Mouse (Mus musculus) midbrain, embryonic 14.5 days (tissue): ENCODE data around the gene Pglyrp1. TPM values are rescaled to one million over a fixed set of nuclear protein-coding genes. Genes with fewer than 3 reads are reported as not detected.

Source experiments
- ATAC-seq: fragments of 200-750 bp; cut with Nextera tagmentation; 2 replicates; pipeline ENCODE4 v1.8.0; 2017; ENCODE audit warnings: moderate number of reproducible peaks, moderate library complexity; ENCODE audit not compliant: low FRiP score, low TSS enrichment
- DNase-seq: peaks from one replicate; pipeline ENCODE4 v3.0.0-alpha.2; 2015
- H3K27ac ChIP-seq: fragments of 300-500 bp; sonication (generic); replicated peaks from 2 replicates; pipeline ENCODE4 v1.5.1; 2014; ENCODE audit warnings: mild to moderate bottlenecking, low read depth, low read length, moderate library complexity
- H3K27me3 ChIP-seq: fragments of 300-500 bp; sonication (generic); 2 replicates; pipeline ENCODE4 v1.6.1; 2014; ENCODE audit warnings: low read length, control low read depth, mixed read lengths; ENCODE audit not compliant: control insufficient read depth, insufficient read depth
- H3K36me3 ChIP-seq: fragments of 300-500 bp; sonication (generic); 2 replicates; pipeline ENCODE4 v1.6.1; 2014; ENCODE audit warnings: low read length, control low read depth; ENCODE audit not compliant: control insufficient read depth, insufficient read depth
- H3K4me1 ChIP-seq: fragments of 300-500 bp; sonication (generic); 2 replicates; pipeline ENCODE4 v1.6.1; 2014; ENCODE audit warnings: mild to moderate bottlenecking, antibody characterized with exemption, low read length, control low read depth; ENCODE audit not compliant: control insufficient read depth, insufficient read depth
- H3K4me2 ChIP-seq: fragments of 300-500 bp; sonication (generic); 2 replicates; pipeline ENCODE4 v1.6.1; 2014; ENCODE audit warnings: mild to moderate bottlenecking, low read length, moderate library complexity
- H3K4me3 ChIP-seq: fragments of 300-500 bp; sonication (generic); replicated peaks from 2 replicates; pipeline ENCODE4 v1.5.1; 2014; ENCODE audit warnings: low read depth, low read length
- H3K9ac ChIP-seq: fragments of 300-500 bp; sonication (generic); replicated peaks from 2 replicates; pipeline ENCODE4 v1.6.1; 2014; ENCODE audit warnings: mild to moderate bottlenecking, low read length, moderate library complexity
- H3K9me3 ChIP-seq: fragments of 300-500 bp; sonication (generic); 2 replicates; pipeline ENCODE4 v1.6.1; 2016; ENCODE audit warnings: low read length, control low read depth, mixed read lengths; ENCODE audit not compliant: control insufficient read depth
- WGBS: fragments of 180-500 bp; shearing (Covaris S2); extraction: QIAGEN DNeasy Blood & Tissue Kit; methylation state at CpG from one replicate; pipeline ENCODE4 v1.1.7; 2014; 5-methylcytosine and 5-hydroxymethylcytosine counted together
- polyA plus RNA-seq: library from polyadenylated mRNA; unstranded; fragments of >200 nt; fragmentation: Nextera tagmentation; extraction: Ambion mirVana; gene quantifications from 2 replicates; pipeline ENCODE4 v1.2.1, GENCODE M21; 2014

The Pglyrp1 gene
- polyA plus RNA-seq, 1 experiment from 2014 or later, result 18.9 TPM

DNA sequence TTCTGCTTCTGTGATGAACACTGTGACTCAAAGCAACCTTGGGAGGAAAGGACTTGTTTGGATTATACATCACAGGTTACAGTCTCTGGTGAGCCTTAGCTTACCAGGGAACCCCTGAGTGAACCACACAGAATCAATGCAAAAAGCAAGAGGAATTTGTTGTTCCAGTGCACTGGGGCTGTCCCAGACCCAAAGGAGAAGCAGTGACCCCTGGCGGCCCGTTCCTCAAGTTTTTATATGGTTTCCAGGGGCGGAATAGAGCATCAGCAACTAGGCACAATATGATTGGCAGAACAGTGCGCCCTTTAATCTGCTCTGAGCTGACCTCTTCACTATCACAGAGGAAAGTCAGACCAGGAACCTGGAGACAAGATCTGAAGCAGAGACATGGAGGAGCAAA, 45.1 kb downstream of the Pglyrp1 start:
- H3K4me3 ChIP-seq, result no peak overlapping the region
- H3K4me1 ChIP-seq, result peaks cover 5% of the 10 kb centered on the region
- no peaks in the 10 kb centered on the region for H3K27me3 ChIP-seq
- ATAC-seq (no peak), DNase-seq (no peak)
- H3K27ac ChIP-seq, result no peak overlapping the region
- no peak overlapping the region for H3K4me2 ChIP-seq
- H3K36me3 ChIP-seq, result no peaks in the 10 kb centered on the region
- WGBS, result 73% methylated on average over 4 of the region's 4 CpGs
- no peak overlapping the region for H3K9ac ChIP-seq
- no peaks in the 10 kb centered on the region for H3K9me3 ChIP-seq

DNA sequence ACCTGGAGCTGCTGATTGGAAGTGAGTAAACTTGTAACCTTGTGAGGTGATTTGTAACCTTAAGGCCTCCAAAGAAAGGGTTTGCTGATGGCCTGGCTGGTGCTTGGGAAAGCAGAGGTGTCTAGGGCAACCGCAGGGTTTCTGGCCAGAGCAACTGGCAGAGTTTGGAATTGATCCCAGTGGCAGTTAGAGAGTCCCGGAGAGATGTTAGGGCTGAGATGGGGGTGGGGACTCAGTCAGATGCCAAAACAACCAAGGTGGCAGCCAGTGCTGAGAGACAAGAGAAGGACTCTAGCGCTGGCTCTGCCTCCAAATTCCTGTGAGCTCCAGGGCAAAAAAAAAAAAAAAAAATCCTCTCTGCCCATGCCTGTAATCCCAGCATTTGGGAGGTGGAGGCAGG, 46.8 kb downstream of the Pglyrp1 start:
- no peaks in the 10 kb centered on the region for H3K9me3 ChIP-seq
- H3K4me3 ChIP-seq, result no peak overlapping the region
- H3K27me3 ChIP-seq, result no peaks in the 10 kb centered on the region
- no peak for ATAC-seq
- H3K36me3 ChIP-seq, result no peaks in the 10 kb centered on the region
- H3K27ac ChIP-seq, result no peak overlapping the region
- H3K4me1 ChIP-seq, result peaks cover 19% of the 10 kb centered on the region
- H3K4me2 ChIP-seq, result no peak overlapping the region
- 58% methylated on average over 3 of the region's 3 CpGs for WGBS
- H3K9ac ChIP-seq, result no peak overlapping the region
- DNase-seq, result no peak

DNA sequence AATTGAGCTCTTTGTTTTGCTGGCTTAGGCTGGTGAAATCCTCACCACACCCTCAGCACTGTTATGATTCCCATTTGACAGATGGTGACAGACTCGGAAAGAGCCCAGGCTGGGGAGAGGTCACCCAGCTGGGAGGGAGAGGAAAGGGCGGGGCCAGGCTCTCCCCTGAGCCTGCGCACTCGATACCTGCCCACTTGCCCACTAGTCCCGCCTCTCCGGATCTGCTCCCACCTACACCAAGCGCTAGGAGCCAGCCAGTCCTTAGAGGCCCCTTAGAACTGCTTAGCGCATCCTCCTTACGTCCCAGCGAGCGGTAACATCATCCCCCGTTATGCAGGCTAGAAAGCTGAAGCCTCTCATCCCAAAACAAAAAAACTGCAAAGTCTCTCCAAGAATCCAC, 49.9 kb downstream of the Pglyrp1 start:
- Histone ChIP-seq H3K4me1 (peaks cover 40% of the 10 kb centered on the region), H3K27me3 (no peaks in the 10 kb centered on the region), H3K4me3 (no peak overlapping the region), H3K36me3 (no peaks in the 10 kb centered on the region), H3K27ac (peak overlapping the region; percentile 82), H3K4me2 (peak overlapping the region; percentile 41), H3K9ac (peak overlapping the region; percentile 18; the same call in 1 of the 2 replicates), H3K9me3 (no peaks in the 10 kb centered on the region)
- WGBS, result 3% methylated on average over 12 of the region's 12 CpGs
- ATAC-seq, result no peak
- peak; percentile 72 for DNase-seq

DNA sequence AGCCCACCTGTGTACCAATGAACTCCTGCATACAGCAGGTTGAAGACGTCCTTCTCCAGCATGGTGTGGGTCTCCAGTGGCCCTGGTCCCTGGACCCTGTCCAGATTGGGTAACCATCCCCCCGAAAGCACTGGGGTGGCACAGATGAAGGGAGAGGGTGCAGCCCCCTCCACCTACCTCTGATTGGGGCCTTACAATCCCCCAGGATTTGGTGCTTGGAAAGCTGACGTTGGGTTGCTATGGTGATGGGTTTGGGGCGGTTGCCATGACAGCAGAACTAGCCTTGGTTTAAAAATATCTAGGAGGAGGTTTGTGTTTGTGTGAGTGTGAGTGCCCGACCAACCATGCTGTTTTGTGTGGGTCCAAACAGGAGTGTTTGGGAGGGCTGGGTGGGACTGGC, 51.7 kb downstream of the Pglyrp1 start:
- Histone ChIP-seq H3K9me3 (no peaks in the 10 kb centered on the region), H3K9ac (no peak overlapping the region; the same call in 1 of the 2 replicates), H3K4me2 (peak overlapping the region; percentile 52), H3K36me3 (no peaks in the 10 kb centered on the region), H3K4me1 (peaks cover 47% of the 10 kb centered on the region), H3K4me3 (peak overlapping the region; percentile 11), H3K27me3 (no peaks in the 10 kb centered on the region), H3K27ac (peak overlapping the region; percentile 98)
- WGBS, result 8% methylated on average over 5 of the region's 5 CpGs
- ATAC-seq (0 out of 2 replicates have a peak, but pooled peaks have one; percentile 10), DNase-seq (peak; percentile 92)

DNA sequence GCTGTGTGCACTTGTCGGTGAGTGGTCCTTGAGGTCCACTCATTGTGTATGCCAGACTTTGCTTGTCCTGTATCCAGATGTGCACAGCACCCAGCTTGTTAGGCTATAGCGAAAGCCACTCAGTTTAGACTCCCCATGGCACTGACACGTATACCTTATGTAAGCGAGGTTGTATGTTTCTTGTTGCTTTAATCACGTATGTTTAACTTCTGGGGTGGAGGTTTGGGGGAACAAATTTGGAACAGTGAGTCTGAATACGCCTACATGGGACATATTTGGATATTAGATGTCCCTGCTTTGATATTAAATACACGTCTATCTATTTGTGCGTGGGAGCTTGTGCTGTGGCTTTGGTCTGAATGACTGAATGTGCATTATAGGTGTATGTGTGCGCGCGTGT, 52.1 kb downstream of the Pglyrp1 start:
- Histone ChIP-seq H3K9ac (no peak overlapping the region; the same call in 1 of the 2 replicates), H3K4me2 (peak overlapping the region; percentile 52), H3K9me3 (no peaks in the 10 kb centered on the region), H3K36me3 (no peaks in the 10 kb centered on the region), H3K27ac (peak overlapping the region; percentile 98), H3K4me1 (peaks cover 52% of the 10 kb centered on the region), H3K4me3 (peak overlapping the region; percentile 11), H3K27me3 (no peaks in the 10 kb centered on the region)
- 45% methylated on average over 11 of the region's 11 CpGs for WGBS
- ATAC-seq (no peak), DNase-seq (no peak)

DNA sequence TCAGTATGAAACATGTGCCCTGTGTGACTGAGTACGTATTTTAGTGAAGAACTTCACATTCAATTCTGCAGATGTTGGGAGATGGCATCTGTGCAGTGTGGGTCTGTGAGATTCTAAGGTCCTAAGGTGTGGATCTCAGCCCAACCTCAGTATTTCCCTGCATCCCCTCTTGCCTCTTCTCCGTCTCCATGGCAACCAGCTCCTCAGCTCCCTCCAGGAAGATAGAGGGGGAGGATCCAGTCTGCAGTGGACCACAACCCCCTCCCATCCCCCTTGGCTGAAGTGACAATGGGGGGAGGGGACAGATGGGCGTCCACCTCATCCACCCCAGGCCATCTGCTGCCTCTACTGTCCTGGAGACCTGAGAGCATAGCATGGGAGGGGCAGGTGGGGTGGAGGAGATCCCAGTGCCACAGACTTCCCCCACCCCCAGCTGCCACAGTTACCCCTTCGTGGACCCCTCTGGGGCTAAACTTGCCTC, 52.6 kb downstream of the Pglyrp1 start:
- Histone ChIP-seq H3K36me3 (no peaks in the 10 kb centered on the region), H3K4me2 (peak overlapping the region; percentile 52), H3K27me3 (no peaks in the 10 kb centered on the region), H3K27ac (peak overlapping the region; percentile 98), H3K4me3 (peak overlapping the region; percentile 11; the same call in 1 of the 2 replicates), H3K9ac (no peak overlapping the region; the same call in 1 of the 2 replicates), H3K4me1 (peaks cover 57% of the 10 kb centered on the region), H3K9me3 (no peaks in the 10 kb centered on the region)
- WGBS, result 7% methylated on average over 4 of the region's 4 CpGs
- ATAC-seq (peak; percentile 21; the same call in 1 of the 2 replicates), DNase-seq (peak; percentile 88)

DNA sequence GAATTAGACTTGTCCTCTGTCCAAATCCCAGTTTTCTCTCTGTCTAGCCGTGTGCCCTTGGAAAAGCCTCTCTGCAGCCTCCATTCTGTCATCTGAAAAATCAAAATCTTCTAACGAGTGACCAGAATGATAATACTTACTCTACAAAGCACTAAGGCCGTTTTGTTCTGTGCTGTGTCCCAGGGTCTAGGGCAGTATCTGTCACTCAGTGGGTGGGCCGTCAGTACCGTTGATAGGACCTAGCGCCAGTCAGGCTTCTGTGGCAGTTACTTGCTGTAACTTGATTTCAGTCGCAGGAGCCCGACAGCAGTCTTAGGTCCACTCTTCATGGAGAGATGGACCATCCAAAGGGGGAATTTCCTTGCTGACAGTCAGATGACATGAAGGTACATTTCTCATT, 53.2 kb downstream of the Pglyrp1 start:
- Histone ChIP-seq H3K4me2 (peak overlapping the region; percentile 52), H3K9ac (no peak overlapping the region; the same call in 1 of the 2 replicates), H3K27ac (peak overlapping the region; percentile 98), H3K4me3 (0 out of 2 replicates have a peak overlapping the region, but pooled peaks have one; percentile 11), H3K4me1 (peaks cover 61% of the 10 kb centered on the region), H3K36me3 (no peaks in the 10 kb centered on the region), H3K27me3 (no peaks in the 10 kb centered on the region), H3K9me3 (no peaks in the 10 kb centered on the region)
- DNase-seq (peak; percentile 62), ATAC-seq (no peak)
- WGBS, result 2% methylated on average over 8 of the region's 8 CpGs

DNA sequence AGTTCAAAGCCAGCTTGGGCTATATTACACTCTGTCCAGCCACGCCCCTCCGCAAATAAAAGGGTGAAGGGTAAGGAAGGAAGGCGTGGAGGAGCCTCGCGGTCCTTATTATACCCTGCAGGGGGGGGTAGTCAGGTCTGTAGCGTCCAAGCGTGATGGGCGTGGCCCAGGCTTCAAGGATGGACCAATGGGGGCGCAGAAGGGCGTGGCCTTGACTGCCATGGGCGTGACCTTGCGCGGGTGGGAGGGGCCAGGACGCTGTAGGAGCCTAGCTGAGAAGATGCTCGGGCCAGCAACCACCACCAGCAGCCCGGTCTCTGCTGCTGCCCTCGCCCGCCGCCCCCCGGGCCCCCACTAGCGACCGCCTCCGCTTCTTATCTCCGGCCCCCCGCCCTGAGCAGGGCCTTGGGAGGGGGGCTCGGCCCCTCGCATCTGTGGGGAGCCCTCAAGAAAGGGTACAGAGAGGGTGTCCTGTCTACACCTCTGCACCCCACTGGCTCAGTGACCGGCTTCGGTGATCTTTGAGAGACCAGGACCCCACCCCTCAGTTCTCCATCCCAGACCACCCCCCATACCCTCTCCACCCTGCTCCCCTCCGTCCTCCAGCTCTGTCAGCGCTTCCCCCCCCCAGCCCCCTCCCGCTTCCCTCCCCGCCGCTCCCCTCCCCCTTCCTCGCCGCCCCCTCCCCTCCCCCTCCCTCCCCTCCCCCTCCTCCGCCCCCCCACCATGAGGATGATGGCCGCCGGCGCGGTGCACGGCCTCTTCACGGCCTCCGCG, 54.2 kb downstream of the Pglyrp1 start, which contains the start of gene Nova2:
Gene Nova2, plus strand, starts transcription at position 727 of the 777 bp plus-strand sequence.
- H3K9me3 ChIP-seq, result no peaks in the 10 kb centered on the region
- peak within 1 kb of the TSS; percentile 98 for H3K4me3 ChIP-seq
- no peaks in the 10 kb centered on the region for H3K27me3 ChIP-seq
- peaks cover 71% of the 10 kb centered on the region for H3K4me1 ChIP-seq
- H3K36me3 ChIP-seq, result 0 out of 2 replicates have a peak, but pooled peaks cover 2% of the 10 kb centered on the region
- peak within 1 kb of the TSS; percentile 98 for H3K27ac ChIP-seq
- H3K9ac ChIP-seq, result peak within 1 kb of the TSS; percentile 100
- H3K4me2 ChIP-seq, result peak within 1 kb of the TSS; percentile 87
- peak; percentile 99 for DNase-seq
- WGBS, result under 1% methylated on average over 34 of the region's 45 CpGs
- peak; percentile 88 for ATAC-seq
